Mouse (Mus musculus) cerebral cortex, adult 2 months (tissue): ENCODE results near the gene Zfp583.

Experiments
- WGBS: fragments of 180-500 bp; shearing (Covaris S2); methylation state at CpG from one replicate; pipeline ENCODE4 v1.1.7; 2018; 5-methylcytosine and 5-hydroxymethylcytosine counted together

The Zfp583 gene

GRCm38 (mm10) chr7:6331233-6331956 lies at the start of gene Zfp583:
TSS of gene Zfp583 (minus strand) at chr7:6331285.
- WGBS = 5% methylated on average over 31 of the region's 31 CpGs

DNA sequence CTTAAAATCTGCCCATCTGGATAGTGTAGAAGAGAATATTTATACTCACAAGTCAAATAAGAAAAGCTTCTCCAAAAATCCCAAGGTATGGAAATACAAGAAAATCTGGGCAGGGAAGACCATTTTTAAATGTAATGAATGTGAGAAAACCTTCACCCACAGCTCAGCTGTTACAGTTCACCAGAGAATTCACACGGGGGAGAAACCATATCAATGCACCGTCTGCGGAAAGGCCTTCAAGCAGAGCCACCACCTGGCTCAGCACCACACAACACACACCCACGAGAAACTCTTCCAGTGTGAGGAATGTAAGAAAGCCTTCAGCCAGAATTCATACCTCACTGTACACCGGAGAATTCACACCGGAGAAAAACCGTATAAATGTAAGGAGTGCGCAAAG lies 47.4 kb upstream of the Zfp583 start:
- 54% methylated on average over 8 of the region's 8 CpGs for WGBS

GRCm38 (mm10) chr7:6372993-6373392 lies 41.9 kb upstream of the Zfp583 start:
- WGBS = 91% methylated on average over 3 of the region's 3 CpGs

DNA sequence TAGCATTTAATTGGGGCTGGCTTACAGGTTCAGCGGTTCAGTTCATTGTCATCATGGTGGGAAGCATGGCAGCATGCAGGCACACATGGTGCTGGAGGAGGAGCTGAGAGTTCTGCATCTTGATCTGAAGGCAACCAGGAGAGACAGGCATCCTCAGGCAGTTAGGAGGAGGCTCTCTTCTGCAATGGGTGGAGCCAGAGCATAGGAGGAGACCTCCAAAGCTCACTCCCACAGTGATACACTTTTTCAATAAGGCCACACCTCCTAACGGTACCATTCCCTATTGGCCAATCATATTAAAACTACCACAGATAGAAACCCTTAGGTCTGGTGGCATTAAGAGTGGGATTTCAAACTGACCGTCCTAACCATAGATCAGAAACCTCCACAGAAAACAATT lies 38.4 kb upstream of the Zfp583 start:
- 87% methylated on average over 3 of the region's 3 CpGs for WGBS

- WGBS = 91% methylated on average over 5 of the region's 5 CpGs
Observed at GRCm38 (mm10) chr7:6368146-6368545, 37.1 kb upstream of the Zfp583 start.

- 94% methylated on average over 5 of the region's 5 CpGs for WGBS
Observed at GRCm38 (mm10) chr7:6367185-6367584, 36.1 kb upstream of the Zfp583 start.

- WGBS = 61% methylated on average over 1 of the region's 1 CpGs
Observed at GRCm38 (mm10) chr7:6364761-6365160, 33.7 kb upstream of the Zfp583 start.

DNA sequence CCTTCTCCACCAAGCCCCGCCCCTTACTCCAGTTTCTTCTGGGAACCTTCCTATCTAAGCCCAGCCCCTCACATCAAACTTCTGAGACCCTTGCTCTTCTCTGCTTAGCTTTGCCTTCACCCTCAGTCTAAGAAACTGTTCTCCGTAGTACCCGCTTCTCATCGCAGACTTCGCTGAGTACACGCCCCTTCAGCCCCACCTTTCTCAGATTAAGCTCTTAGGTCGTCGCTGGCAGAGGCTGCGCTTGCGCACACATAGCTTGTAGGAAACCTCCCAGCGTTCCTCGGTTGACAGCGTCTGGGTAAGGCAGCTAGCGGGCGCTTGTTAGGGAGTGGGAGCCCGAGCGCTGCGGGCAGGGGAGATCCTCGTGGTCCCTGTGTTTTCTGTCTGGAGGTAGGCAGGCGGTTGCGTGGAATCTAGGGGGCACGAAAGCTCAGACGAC lies 32.0 kb upstream of the Zfp583 start, which contains the start of gene Zfp78:
Zfp78 (plus strand) TSS at position 234 of the 442 bp plus-strand sequence.
- under 1% methylated on average over 23 of the region's 23 CpGs for WGBS

- under 1% methylated on average over 38 of the region's 38 CpGs for WGBS
Observed at GRCm38 (mm10) chr7:6362268-6363046, 31.4 kb upstream of the Zfp583 start.

GRCm38 (mm10) chr7:6361756-6362155 lies 30.7 kb upstream of the Zfp583 start:
- 15% methylated on average over 7 of the region's 7 CpGs for WGBS

GRCm38 (mm10) chr7:6360477-6361060 lies 29.5 kb upstream of the Zfp583 start:
- 18% methylated on average over 9 of the region's 9 CpGs for WGBS

DNA sequence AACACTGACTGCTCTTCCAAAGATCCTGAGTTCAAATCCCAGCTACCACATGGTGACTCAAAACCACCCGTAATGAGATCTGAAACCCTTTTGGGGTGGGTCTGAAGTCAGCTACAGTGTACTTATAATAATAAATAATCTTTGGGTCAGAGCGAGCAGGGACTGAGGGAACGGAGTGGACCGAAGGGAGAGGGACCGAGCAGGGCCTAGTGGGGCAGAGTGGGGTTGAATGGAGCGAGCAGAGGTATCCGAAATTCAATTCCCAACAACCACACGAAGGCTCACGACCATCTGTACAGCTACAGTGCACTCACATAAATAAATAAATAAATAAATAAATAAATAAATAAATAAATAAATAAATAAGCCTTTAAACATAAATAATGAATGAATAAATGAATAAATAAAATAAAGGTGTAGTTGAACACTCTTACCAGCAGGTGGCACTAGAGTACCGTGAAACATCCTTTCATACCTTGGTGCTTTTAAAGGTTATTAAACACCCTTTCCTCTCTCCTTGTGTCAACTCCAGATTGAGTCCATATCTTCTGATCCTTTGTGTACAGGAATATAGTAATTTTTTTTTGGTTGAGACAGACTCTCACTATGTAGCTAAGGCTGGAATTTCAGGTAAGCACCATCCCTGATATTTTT lies 28.0 kb upstream of the Zfp583 start:
- WGBS = 48% methylated on average over 10 of the region's 10 CpGs

GRCm38 (mm10) chr7:6358121-6358520 lies 27.0 kb upstream of the Zfp583 start:
- WGBS = 52% methylated on average over 2 of the region's 2 CpGs

GRCm38 (mm10) chr7:6344124-6344523 lies 13.0 kb upstream of the Zfp583 start:
- 21% methylated on average over 10 of the region's 10 CpGs for WGBS

- WGBS = under 1% methylated on average over 26 of the region's 26 CpGs
Observed at GRCm38 (mm10) chr7:6343501-6344071, 12.5 kb upstream of the Zfp583 start, which contains the start of gene Gm3854. TSS of gene Gm3854 (plus strand) at chr7:6343759.

- WGBS = 88% methylated on average over 5 of the region's 5 CpGs
Observed at GRCm38 (mm10) chr7:6339865-6340264, 8.8 kb upstream of the Zfp583 start.

- 7% methylated on average over 23 of the region's 23 CpGs for WGBS
Observed at GRCm38 (mm10) chr7:6330458-6331232, 440 bp downstream of the Zfp583 start.

GRCm38 (mm10) chr7:6300796-6301195 lies 30.3 kb downstream of the Zfp583 start:
- 85% methylated on average over 11 of the region's 11 CpGs for WGBS

DNA sequence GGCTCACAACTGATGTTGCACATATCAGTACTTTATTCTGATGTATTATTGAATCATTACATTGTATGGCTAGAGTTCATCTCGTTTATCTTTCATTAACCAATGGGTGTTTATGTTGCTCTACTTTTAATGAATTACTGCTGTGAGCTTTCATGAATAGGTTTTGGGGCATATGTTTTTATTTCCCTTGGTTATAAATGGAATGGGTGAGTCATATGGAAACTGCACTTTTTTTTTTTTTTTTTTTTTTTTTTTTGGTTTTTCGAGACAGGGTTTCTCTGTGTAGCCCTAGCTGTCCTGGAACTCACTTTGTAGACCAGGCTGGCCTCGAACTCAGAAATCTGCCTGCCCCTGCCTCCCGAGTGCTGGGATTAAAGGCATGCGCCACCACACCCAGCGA lies 40.0 kb downstream of the Zfp583 start:
- 74% methylated on average over 6 of the region's 6 CpGs for WGBS

GRCm38 (mm10) chr7:6286921-6287531 lies 44.1 kb downstream of the Zfp583 start:
- WGBS = 14% methylated on average over 15 of the region's 15 CpGs
